Mouse (Mus musculus) right cerebral cortex, postnatal 10 days (tissue): ENCODE results near the gene Gm12258.
A peak's percentile ranks its signal among the peaks of the same experiment; 100 is the strongest.

Experiments used
- DNase-seq, 2 experiments: peaks; one replicate each; pipeline ENCODE4 v3.0.0; 2021; ENCODE audit warnings: low spot score in 2 of 2

The Gm12258 gene

DNA sequence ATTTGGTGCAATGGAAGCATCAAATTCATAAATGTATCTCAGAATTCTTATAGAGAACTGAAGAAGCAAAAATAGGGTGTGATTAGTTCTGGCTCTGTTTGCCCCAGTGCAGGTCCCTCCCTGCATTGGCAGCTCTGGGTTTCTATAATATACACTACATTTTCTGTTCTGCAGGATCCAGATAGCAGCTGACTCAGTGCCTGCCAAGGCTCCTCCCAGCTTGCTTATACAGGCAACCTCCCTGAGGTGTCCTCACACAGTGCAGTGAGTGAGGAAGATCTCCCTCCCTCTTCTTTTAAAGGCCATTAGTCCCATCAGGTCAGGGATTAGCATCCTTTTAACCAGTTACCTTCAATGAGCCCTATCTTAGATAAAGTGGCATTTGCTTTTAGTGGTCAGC lies 54.1 kb downstream of the Gm12258 start:
- peak in 1 of 2 experiments; percentile 5 for DNase-seq

DNA sequence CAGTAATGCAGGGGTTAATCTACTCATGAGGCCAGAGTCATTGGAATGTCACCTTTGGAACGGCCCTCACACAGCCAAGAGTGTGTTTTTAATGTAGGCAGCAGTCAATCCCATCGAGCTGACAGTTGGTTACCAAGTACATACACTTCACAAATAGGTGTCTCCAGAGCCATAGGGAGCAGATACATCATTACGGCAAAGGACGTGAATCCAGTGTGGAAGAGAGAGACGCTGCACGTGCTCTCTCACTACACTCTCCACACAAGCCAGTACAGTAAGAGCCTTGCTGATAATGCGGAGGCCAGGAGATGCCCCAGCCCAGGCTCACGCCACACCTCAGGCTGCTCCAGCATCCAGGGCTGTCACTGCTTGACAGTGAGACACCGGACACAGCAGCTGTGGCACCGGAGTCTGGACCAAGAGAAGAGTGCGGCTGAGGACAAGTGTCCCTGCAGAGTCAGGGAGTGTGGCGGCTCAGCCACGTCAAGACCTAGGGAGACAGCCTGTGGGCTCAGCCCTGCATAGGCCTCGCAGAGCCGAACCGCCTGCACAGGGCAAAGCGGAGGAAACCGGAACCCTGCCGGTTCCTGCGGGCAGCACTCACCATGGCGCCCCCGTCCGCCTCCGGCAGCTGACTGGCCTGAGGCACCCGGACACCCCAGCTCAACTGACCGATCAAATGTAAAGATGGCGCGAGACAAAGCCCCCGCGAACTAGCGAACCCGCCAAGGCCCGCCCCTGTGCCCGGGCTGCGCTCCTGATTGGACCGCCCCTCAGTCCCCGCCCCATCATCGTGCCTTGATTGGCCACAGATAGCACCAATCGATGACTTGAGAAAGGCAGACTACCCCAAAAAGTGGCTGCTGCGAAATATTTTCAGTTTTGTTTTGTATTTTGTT lies 56.8 kb downstream of the Gm12258 start, which contains the start of gene Zfp39:
Zfp39 (minus strand) TSS at position 715 of the 899 bp plus-strand sequence.
- DNase-seq, result peak; percentile 96 to 97

DNA sequence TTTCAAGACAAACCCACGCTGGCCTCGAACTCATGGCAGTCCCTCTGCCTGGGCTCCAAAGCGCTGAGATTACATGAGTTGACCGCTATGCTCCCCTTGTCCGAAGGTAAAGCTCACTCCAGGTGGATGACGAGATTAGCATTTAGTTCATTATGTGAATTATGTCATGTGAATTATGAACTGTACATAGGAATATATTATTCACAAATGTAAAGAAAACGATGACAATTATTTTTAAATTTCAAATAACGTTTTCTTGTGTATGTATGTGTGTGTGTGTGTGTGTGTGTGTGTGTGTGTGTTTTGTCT lies 57.4 kb downstream of the Gm12258 start:
- DNase-seq, result no peak

DNA sequence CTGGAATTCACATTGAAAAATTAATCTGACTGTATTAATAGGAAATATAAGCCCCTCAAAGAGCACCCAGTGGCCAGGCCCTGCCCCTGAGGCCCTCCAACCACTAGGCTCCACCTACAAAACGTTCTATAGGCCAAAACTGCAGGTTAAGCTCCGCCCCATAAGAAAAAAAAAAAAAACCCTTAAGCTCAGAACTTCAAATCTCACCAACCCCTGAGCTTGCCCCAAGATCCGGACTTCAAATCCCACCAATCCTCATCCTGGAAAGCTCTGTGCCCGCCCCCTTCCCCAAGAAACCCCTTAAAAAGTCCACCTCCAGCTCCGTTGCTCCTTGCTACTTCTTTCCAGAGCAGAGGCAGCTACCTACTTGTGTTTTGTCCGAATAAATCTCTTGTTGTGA lies 57.9 kb downstream of the Gm12258 start:
- peak in 1 of 2 experiments; percentile 35 for DNase-seq
